Mouse (Mus musculus) kidney, embryonic 14.5 days (tissue): ENCODE results near the gene Spire2. TPM values are rescaled to one million over a fixed set of nuclear protein-coding genes. Genes with fewer than 3 reads are reported as not detected.

Source experiments
- ATAC-seq: fragments of 200-750 bp; cut with Nextera tagmentation; 2 replicates; pipeline ENCODE4 v1.8.0; 2017; ENCODE audit warnings: moderate number of reproducible peaks, mild to moderate bottlenecking, moderate TSS enrichment, moderate library complexity; ENCODE audit not compliant: low FRiP score, low TSS enrichment
- H3K27ac ChIP-seq: fragments of 300-500 bp; sonication (generic); 2 replicates; pipeline ENCODE4 v1.5.1; 2014; ENCODE audit warnings: low read depth, mild to moderate bottlenecking, low read length, moderate library complexity, mixed read lengths
- H3K27me3 ChIP-seq: fragments of 300-500 bp; sonication (generic); 2 replicates; pipeline ENCODE4 v1.6.1; 2014; ENCODE audit warnings: mild to moderate bottlenecking, low read length; ENCODE audit not compliant: control insufficient read depth, insufficient read depth
- H3K36me3 ChIP-seq: fragments of 300-500 bp; sonication (generic); 2 replicates; pipeline ENCODE4 v1.6.1; 2014; ENCODE audit warnings: low read length, mixed read lengths; ENCODE audit not compliant: control insufficient read depth, insufficient read depth
- H3K4me1 ChIP-seq: fragments of 300-500 bp; sonication (generic); 2 replicates; pipeline ENCODE4 v1.6.1; 2014; ENCODE audit warnings: low read length, mixed read lengths; ENCODE audit not compliant: control insufficient read depth, insufficient read depth
- H3K4me2 ChIP-seq: fragments of 300-500 bp; sonication (generic); replicated peaks from 2 replicates; pipeline ENCODE4 v1.6.1; 2014; ENCODE audit warnings: low read depth, mild to moderate bottlenecking, low read length
- H3K4me3 ChIP-seq: fragments of 300-500 bp; sonication (generic); 2 replicates; pipeline ENCODE4 v1.5.1; 2014; ENCODE audit warnings: mild to moderate bottlenecking, low read length
- H3K9ac ChIP-seq: fragments of 300-500 bp; sonication (generic); 2 replicates; pipeline ENCODE4 v1.6.1; 2014; ENCODE audit warnings: low read depth, mild to moderate bottlenecking, low read length, moderate library complexity
- H3K9me3 ChIP-seq: fragments of 300-500 bp; sonication (generic); 2 replicates; pipeline ENCODE4 v1.6.1; 2016; ENCODE audit warnings: low read length; ENCODE audit not compliant: control insufficient read depth
- WGBS: fragments of 180-500 bp; shearing (Covaris S2); extraction: QIAGEN DNeasy Blood & Tissue Kit; methylation state at CpG from one replicate; pipeline ENCODE4 v1.1.7; 2014; 5-methylcytosine and 5-hydroxymethylcytosine counted together
- polyA plus RNA-seq: library from polyadenylated mRNA; unstranded; fragments of >200 nt; fragmentation: Nextera tagmentation; extraction: Ambion mirVana; gene quantifications from 2 replicates; pipeline ENCODE4 v1.2.1, GENCODE M21; 2014

Spire2 gene
- polyA plus RNA-seq, 1 experiment from 2014 or later, result 3.9 TPM

DNA sequence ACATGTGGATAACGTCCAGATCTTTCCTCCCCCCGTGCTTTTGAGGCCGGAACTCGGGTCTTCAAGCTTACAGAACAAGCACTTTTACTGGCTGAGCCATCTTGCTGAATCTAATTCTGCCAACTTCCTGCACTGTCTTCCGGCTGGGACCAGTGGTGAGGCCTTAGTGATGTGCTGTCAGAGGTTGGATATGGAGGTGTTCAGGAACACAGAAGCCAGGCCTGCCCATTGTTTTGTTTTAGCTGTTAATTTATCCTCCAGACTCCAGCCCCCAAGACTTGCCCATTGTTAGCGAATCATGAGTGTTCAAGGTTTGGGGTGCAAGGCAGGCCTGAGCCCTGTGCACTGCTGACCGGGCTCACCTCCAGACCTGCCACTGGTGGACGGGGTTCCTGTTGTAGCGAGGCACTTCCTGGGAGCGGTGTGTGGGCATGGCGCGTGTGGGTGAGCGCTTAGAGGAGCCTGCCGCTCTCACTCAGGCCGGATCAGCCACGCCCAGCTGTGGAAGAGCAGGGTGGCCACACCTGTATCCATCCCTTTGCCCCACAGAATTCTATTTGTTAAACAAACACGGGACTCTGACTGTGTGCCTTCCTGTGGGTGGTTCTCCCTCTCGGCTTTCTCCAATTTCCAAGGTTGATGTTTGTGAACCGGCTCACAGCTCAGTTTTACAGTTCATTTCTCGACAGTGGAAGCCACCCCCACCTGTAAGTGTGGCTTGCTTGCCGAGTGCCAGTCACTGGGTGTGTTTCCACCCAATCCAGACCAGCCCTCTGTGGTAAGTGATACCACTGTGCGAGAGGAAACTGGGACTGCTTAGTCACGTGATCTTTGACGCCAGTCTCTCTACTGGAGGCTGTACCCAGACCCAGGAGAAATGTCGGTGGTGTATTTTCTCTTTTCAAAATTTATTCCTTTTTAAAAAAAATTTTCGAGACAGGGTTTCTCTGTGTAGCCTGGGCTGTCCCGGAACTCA, 8.8 kb downstream of the Spire2 start:
- ATAC-seq, result peak; percentile 55; the same call in 1 of the 2 replicates
- Histone ChIP-seq H3K9ac (no peak overlapping the region), H3K4me3 (no peak overlapping the region), H3K27me3 (no peaks in the 10 kb centered on the region), H3K36me3 (no peaks in the 10 kb centered on the region), H3K27ac (no peak overlapping the region), H3K4me2 (no peak overlapping the region), H3K9me3 (no peaks in the 10 kb centered on the region), H3K4me1 (peaks cover 15% of the 10 kb centered on the region)
- 77% methylated on average over 27 of the region's 27 CpGs for WGBS

DNA sequence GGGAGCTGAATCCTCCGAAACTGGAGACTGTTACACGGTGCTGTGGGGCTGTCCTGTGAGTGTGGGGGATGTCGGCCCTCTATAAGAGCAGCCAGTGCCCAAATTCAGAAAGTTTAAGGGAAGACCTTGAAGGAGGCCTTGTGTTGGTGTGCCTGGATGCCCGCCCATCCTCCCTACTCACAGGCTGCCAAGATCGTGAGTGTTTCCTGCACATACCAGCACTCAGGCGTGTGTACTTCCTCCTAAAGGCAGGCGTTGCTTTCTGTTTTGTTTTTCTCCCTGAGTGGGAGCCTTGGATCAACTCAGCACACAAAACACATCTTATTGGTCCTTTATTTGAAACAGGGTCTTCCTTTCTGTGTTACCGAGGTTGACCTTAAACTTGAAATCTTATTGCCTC, 9.7 kb downstream of the Spire2 start:
- H3K27me3 ChIP-seq, result no peaks in the 10 kb centered on the region
- H3K4me2 ChIP-seq, result no peak overlapping the region
- H3K27ac ChIP-seq, result no peak overlapping the region; the same call in 1 of the 2 replicates
- 76% methylated on average over 8 of the region's 8 CpGs for WGBS
- no peaks in the 10 kb centered on the region for H3K9me3 ChIP-seq
- H3K36me3 ChIP-seq, result no peaks in the 10 kb centered on the region
- peaks cover 20% of the 10 kb centered on the region for H3K4me1 ChIP-seq
- no peak overlapping the region for H3K9ac ChIP-seq
- H3K4me3 ChIP-seq, result no peak overlapping the region
- no peak for ATAC-seq

DNA sequence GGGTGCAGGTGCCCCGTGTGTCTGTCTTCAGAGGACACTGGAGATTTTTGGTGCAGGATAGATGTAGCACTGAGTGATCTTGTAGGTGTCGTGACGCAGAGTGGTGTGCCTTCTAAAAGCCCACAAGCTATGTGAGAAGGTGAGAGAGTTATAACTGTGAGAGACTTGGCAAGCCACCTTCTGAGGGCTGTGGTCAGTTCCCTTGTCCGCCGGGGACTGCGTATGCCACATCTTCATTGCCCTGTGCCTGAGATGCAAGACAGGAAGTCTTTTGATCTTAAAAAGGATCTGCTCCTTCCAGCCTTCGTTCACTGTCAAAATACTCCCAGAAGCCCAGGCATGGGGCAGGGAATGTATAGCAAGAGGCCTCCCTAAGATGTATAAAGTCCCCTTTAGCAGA, 10.4 kb downstream of the Spire2 start:
- no peaks in the 10 kb centered on the region for H3K27me3 ChIP-seq
- ATAC-seq, result no peak
- no peak overlapping the region; the same call in 1 of the 2 replicates for H3K27ac ChIP-seq
- no peak overlapping the region for H3K4me2 ChIP-seq
- WGBS, result 65% methylated on average over 7 of the region's 7 CpGs
- no peak overlapping the region for H3K4me3 ChIP-seq
- no peak overlapping the region for H3K9ac ChIP-seq
- H3K4me1 ChIP-seq, result peaks cover 27% of the 10 kb centered on the region
- no peaks in the 10 kb centered on the region for H3K36me3 ChIP-seq
- no peaks in the 10 kb centered on the region for H3K9me3 ChIP-seq

DNA sequence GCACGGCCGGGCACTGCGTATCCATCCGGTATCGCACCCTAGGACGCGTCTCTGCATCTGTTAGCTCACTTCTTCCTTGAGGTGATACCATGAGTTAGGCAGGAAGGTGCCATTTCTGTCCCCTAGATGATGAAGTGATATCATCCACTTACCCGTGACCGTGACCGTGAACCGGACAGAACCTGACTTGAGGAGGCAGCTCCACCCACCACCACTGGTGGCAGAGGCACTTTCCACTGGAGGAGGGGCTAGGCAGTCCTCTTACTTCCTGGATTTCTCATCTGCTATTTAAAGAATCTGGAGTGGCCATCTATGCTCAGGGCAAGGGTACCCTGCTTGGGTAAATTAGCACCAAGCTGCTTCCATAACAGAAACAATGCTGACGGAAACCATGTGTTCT, 10.9 kb downstream of the Spire2 start:
- H3K9ac ChIP-seq, result no peak overlapping the region
- H3K9me3 ChIP-seq, result no peaks in the 10 kb centered on the region
- H3K27ac ChIP-seq, result no peak overlapping the region
- ATAC-seq, result no peak
- no peaks in the 10 kb centered on the region for H3K27me3 ChIP-seq
- H3K36me3 ChIP-seq, result no peaks in the 10 kb centered on the region
- WGBS, result 63% methylated on average over 12 of the region's 12 CpGs
- H3K4me1 ChIP-seq, result peaks cover 32% of the 10 kb centered on the region
- 0 out of 2 replicates have a peak overlapping the region, but pooled peaks have one; percentile 1 for H3K4me2 ChIP-seq
- H3K4me3 ChIP-seq, result no peak overlapping the region

DNA sequence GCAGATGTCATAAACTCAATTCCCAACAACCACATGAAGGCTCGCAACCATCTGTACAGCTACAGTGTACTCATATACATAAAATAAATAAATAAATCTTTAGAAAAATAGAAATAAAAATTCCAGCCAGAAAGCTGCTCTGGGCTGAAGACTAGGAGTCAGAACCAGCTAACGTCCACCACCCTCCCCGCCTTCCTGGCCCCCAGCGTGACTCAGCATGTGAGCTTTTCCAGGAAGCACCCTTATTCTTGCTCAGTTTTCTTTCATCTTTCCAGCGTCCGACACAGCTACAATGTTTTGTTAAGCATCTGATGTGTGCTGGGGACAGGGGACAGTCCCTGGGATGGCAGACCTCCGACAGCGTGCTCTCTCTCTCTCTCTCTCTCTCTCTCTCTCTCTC, 12.6 kb downstream of the Spire2 start:
- Histone ChIP-seq H3K9me3 (no peaks in the 10 kb centered on the region), H3K27ac (no peak overlapping the region), H3K4me3 (no peak overlapping the region), H3K27me3 (no peaks in the 10 kb centered on the region), H3K4me2 (no peak overlapping the region), H3K4me1 (peaks cover 45% of the 10 kb centered on the region), H3K9ac (no peak overlapping the region), H3K36me3 (no peaks in the 10 kb centered on the region)
- ATAC-seq, result no peak
- 66% methylated on average over 8 of the region's 8 CpGs for WGBS

DNA sequence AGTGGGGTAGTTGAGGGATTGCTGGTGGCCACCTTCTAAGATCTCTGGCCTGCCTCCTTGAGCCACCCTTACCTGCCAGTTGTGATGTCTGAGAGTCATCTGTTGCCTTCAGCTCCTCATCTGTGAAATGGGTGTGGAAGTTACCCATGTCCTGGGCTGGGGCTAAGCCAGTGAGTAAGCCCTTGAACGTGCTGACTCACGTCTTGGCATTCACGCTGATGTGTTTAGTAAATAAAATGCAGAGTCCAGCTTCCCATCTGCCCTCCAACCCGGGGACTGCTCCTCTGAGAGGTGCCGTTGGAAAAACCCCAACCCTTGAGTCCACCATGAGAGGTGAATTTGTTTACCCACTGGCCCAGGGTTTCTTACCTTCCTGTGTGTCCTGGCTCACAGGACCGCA, 13.3 kb downstream of the Spire2 start:
- WGBS, result 88% methylated on average over 6 of the region's 6 CpGs
- Histone ChIP-seq H3K4me2 (no peak overlapping the region), H3K9me3 (no peaks in the 10 kb centered on the region), H3K4me1 (peaks cover 47% of the 10 kb centered on the region), H3K9ac (no peak overlapping the region), H3K27ac (no peak overlapping the region), H3K4me3 (no peak overlapping the region), H3K36me3 (no peaks in the 10 kb centered on the region), H3K27me3 (no peaks in the 10 kb centered on the region)
- ATAC-seq, result no peak

DNA sequence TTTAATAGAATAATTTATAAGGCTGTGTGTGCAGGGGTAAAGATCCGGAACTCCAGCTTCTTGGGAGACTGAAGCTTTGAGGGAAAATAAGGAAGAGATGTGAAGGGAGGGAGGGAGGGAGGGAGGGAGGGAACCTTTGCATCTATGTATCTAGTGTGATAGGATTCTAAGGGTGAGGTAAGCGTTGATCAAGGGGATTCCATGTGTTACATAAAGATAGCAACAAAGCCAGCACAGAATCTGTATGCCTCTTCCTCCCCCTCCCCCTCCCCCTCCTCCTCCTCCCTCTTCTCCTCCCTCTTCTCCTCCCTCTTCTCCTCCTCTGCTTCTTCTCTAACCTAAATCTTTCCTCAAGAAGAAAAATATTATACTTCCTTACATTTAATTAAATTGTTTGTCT, 14.8 kb downstream of the Spire2 start:
- Histone ChIP-seq H3K36me3 (no peaks in the 10 kb centered on the region), H3K27ac (peak overlapping the region; percentile 90), H3K9ac (no peak overlapping the region), H3K9me3 (no peaks in the 10 kb centered on the region), H3K4me2 (no peak overlapping the region), H3K4me1 (peaks cover 47% of the 10 kb centered on the region), H3K4me3 (no peak overlapping the region), H3K27me3 (no peaks in the 10 kb centered on the region)
- 57% methylated on average over 2 of the region's 2 CpGs for WGBS
- ATAC-seq, result no peak

DNA sequence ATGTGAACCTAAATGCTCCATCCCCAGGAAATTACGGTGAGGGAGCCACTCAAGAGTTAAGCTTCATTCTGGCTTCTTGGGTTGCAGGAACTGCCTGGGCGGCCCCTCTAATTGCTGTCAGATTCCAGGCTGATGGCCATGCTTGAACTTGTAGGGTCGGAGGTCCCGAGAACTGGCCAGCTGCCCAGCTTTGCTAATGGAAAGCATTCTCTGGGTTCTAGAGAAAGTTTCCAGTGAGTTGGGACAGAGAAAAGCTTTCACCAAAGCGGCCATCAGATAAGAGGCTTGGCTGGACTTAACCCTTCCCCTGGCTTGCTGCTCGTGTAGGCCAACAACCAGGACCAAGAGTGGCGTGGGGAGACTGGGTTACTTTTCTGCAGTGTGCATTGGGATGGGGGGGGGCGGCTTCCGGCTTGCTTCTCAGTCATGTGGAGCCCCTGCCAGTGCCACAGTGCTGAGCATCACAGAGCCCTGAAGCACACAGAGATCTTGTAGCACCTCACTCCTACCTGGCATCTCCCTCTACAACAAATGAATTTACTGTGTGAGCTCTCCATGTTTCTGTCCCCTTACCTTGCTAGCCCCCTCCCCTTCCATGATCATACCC, 15.8 kb downstream of the Spire2 start:
- Histone ChIP-seq H3K4me3 (no peak overlapping the region), H3K27me3 (no peaks in the 10 kb centered on the region), H3K9ac (no peak overlapping the region), H3K27ac (peak overlapping the region; percentile 90), H3K4me2 (no peak overlapping the region; the same call in 1 of the 2 replicates), H3K36me3 (no peaks in the 10 kb centered on the region), H3K4me1 (peaks cover 45% of the 10 kb centered on the region), H3K9me3 (no peaks in the 10 kb centered on the region)
- WGBS, result 13% methylated on average over 9 of the region's 9 CpGs
- ATAC-seq, result peak; percentile 77

DNA sequence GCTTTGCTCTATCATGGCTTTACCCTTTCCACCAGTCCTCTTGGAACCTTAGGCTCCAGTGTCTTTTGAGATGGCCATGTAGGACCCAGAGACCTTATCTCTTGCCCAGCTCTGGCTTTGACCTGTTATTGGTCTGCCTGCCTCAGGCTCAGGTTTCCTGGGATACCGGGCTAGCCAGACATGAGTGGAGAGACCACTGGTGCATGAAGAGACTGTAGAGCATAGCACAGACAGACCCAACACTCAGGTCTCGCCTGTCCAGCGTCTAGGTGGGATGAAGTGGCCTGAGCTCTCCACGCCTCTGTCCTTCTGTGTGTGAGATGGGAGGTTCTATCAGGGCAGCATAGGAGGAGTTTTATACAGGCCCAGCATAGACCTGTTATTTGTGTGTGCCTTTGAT, 16.6 kb downstream of the Spire2 start:
- Histone ChIP-seq H3K27ac (peak overlapping the region; percentile 90), H3K36me3 (no peaks in the 10 kb centered on the region), H3K9me3 (no peaks in the 10 kb centered on the region), H3K4me3 (no peak overlapping the region), H3K9ac (no peak overlapping the region), H3K4me2 (no peak overlapping the region), H3K4me1 (peaks cover 40% of the 10 kb centered on the region), H3K27me3 (no peaks in the 10 kb centered on the region)
- WGBS, result 46% methylated on average over 4 of the region's 4 CpGs
- ATAC-seq, result peak; percentile 63
